Mouse (Mus musculus) megakaryocyte, embryonic 14.5 days (primary cell): Measurements from ENCODE around the gene Sftpa1.

ENCODE experiments used
- FLI1 ChIP-seq: IDR thresholded peaks from 2 replicates; pipeline ENCODE4 v1.6.1; 2012; ENCODE audit warnings: low read length, inconsistent platforms, mixed read lengths
- GATA1 ChIP-seq: IDR thresholded peaks from 3 replicates; pipeline ENCODE4 v1.6.1; 2012; ENCODE audit warnings: mixed read lengths, low read length, inconsistent platforms, borderline replicate concordance

GRCm38 (mm10) chr14:41170514-41170913 lies 38.9 kb downstream of the Sftpa1 start:
- TF ChIP-seq GATA1 (no peak), FLI1 (no peak)
